Mouse (Mus musculus) forebrain, embryonic 16.5 days (tissue): ENCODE data around the gene Gm7145. TPM values are rescaled to one million over a fixed set of nuclear protein-coding genes. Genes with fewer than 3 reads are reported as not detected.
"Not testable (repeated sequence)": the region's sequence is repeated elsewhere in the genome, so short reads cannot be mapped to it uniquely, and the experiment has no call there.

Experiments
- ATAC-seq: fragments of 200-750 bp; cut with Nextera tagmentation; 2 replicates; pipeline ENCODE4 v1.8.0; 2017; ENCODE audit warnings: mild to moderate bottlenecking, moderate library complexity
- H3K27ac ChIP-seq: fragments of 300-500 bp; sonication (generic); 2 replicates; pipeline ENCODE4 v1.5.1; 2014; ENCODE audit warnings: low read length, control low read depth
- H3K27me3 ChIP-seq: fragments of 300-500 bp; sonication (generic); replicated peaks from 2 replicates; pipeline ENCODE4 v1.6.1; 2014; ENCODE audit warnings: low read length; ENCODE audit not compliant: control insufficient read depth, insufficient read depth
- H3K36me3 ChIP-seq: fragments of 300-500 bp; sonication (generic); 2 replicates; pipeline ENCODE4 v1.6.1; 2014; ENCODE audit not compliant: control insufficient read depth, insufficient read depth
- H3K4me1 ChIP-seq: fragments of 300-500 bp; sonication (generic); replicated peaks from 2 replicates; pipeline ENCODE4 v1.6.1; 2014; ENCODE audit warnings: low read length; ENCODE audit not compliant: control insufficient read depth, insufficient read depth
- H3K4me2 ChIP-seq: fragments of 300-500 bp; sonication (generic); 2 replicates; pipeline ENCODE4 v1.6.1; 2014; ENCODE audit warnings: mild to moderate bottlenecking, low read length, control low read depth
- H3K4me3 ChIP-seq: fragments of 300-500 bp; sonication (generic); replicated peaks from 2 replicates; pipeline ENCODE4 v1.5.1; 2014; ENCODE audit warnings: mild to moderate bottlenecking, low read length, control low read depth
- H3K9ac ChIP-seq: fragments of 300-500 bp; sonication (generic); replicated peaks from 2 replicates; pipeline ENCODE4 v1.6.1; 2014; ENCODE audit warnings: low read depth, low read length, control low read depth
- H3K9me3 ChIP-seq: fragments of 300-500 bp; sonication (generic); 2 replicates; pipeline ENCODE4 v1.6.1; 2016; ENCODE audit warnings: low read length; ENCODE audit not compliant: control insufficient read depth
- WGBS: fragments of 180-500 bp; shearing (Covaris S2); extraction: QIAGEN DNeasy Blood & Tissue Kit; methylation state at CpG from one replicate; pipeline ENCODE4 v1.1.7; 2014; 5-methylcytosine and 5-hydroxymethylcytosine counted together
- polyA plus RNA-seq: library from polyadenylated mRNA; unstranded; fragments of >200 nt; fragmentation: Nextera tagmentation; extraction: Ambion mirVana; gene quantifications from 2 replicates; pipeline ENCODE4 v1.2.1, GENCODE M21; 2015

Gene Gm7145
- polyA plus RNA-seq = not detected in 2 replicates

GRCm38 (mm10) chr1:117965639-117966038 is at the start of gene Gm7145:
Gm7145 (plus strand) TSS chr1:117965939.
- WGBS = 78% methylated on average over 4 of the region's 4 CpGs
- no peaks in the 10 kb centered on the region for H3K9me3 ChIP-seq
- no peaks in the 10 kb centered on the region for H3K27me3 ChIP-seq
- H3K27ac ChIP-seq = no peak within 1 kb of the TSS
- no peak within 1 kb of the TSS for H3K4me3 ChIP-seq
- H3K9ac ChIP-seq = no peak within 1 kb of the TSS
- ATAC-seq = no peak
- no peaks in the 10 kb centered on the region for H3K4me1 ChIP-seq
- no peaks in the 10 kb centered on the region for H3K36me3 ChIP-seq
- H3K4me2 ChIP-seq = no peak within 1 kb of the TSS

GRCm38 (mm10) chr1:117927715-117928114 is 38.0 kb upstream of the Gm7145 start, which contains the start of gene Gm28168:
Gm28168 (plus strand) TSS chr1:117928015.
- H3K27me3 ChIP-seq, H3K9me3 ChIP-seq, ATAC-seq, H3K4me3 ChIP-seq, H3K4me1 ChIP-seq, H3K36me3 ChIP-seq, H3K4me2 ChIP-seq, H3K9ac ChIP-seq, H3K27ac ChIP-seq: not testable (repeated sequence)
- 50% methylated on average over 1 of the region's 1 CpGs for WGBS

- not testable (repeated sequence) for H3K27me3 ChIP-seq, H3K27ac ChIP-seq, H3K9me3 ChIP-seq, H3K36me3 ChIP-seq, H3K4me1 ChIP-seq, H3K4me3 ChIP-seq, H3K9ac ChIP-seq, H3K4me2 ChIP-seq, ATAC-seq
Measured at GRCm38 (mm10) chr1:118003876-118004275, 38.1 kb downstream of the Gm7145 start.

GRCm38 (mm10) chr1:118012736-118013135 is 47.0 kb downstream of the Gm7145 start:
- ATAC-seq = not testable (repeated sequence)
- WGBS = 26% methylated on average over 8 of the region's 8 CpGs

More at GRCm38 (mm10) chr1:118012736-118013135, 47.0 kb downstream of the Gm7145 start:
- not testable (repeated sequence) for H3K4me2 ChIP-seq, H3K9me3 ChIP-seq, H3K36me3 ChIP-seq, H3K9ac ChIP-seq, H3K4me3 ChIP-seq, H3K27me3 ChIP-seq, H3K27ac ChIP-seq, H3K4me1 ChIP-seq

Other genes starting within 250 kb of the Gm7145 start
- not detected in 2 replicates for gene B020011L13Rik, start 184.8 kb upstream of the Gm7145 start, polyA plus RNA-seq
- not detected in 2 replicates for gene Gm28360, start 135.9 kb upstream of the Gm7145 start, polyA plus RNA-seq
- not detected in 2 replicates for gene Gm28168, start 37.9 kb upstream of the Gm7145 start, polyA plus RNA-seq
- 0.40 and 0.46 TPM in 2 replicates for gene Gm29106, start 210.6 kb downstream of the Gm7145 start, polyA plus RNA-seq